Mouse (Mus musculus) lung, postnatal 25 days (tissue): ENCODE results near the gene Rflnb.
A peak's percentile ranks its signal among the peaks of the same experiment; 100 is the strongest.
"Not testable (repeated sequence)": the region's sequence is repeated elsewhere in the genome, so short reads cannot be mapped to it uniquely, and the experiment has no call there.

Experiments used
- DNase-seq: peaks from one replicate; pipeline ENCODE4 v3.0.0; 2022; ENCODE audit warnings: low spot score

Rflnb gene

GRCm38 (mm10) chr11:76037581-76038294 lies 10.2 kb upstream of the Rflnb start:
- no peak for DNase-seq

- no peak for DNase-seq
Measured at GRCm38 (mm10) chr11:76035182-76035581, 7.6 kb upstream of the Rflnb start.

GRCm38 (mm10) chr11:76033836-76034235 lies 6.3 kb upstream of the Rflnb start:
- DNase-seq, result no peak

- DNase-seq, result peak; percentile 68
Measured at GRCm38 (mm10) chr11:76033359-76033758, 5.8 kb upstream of the Rflnb start.

- DNase-seq, result no peak
Measured at GRCm38 (mm10) chr11:76028072-76028465, 487 bp upstream of the Rflnb start.

GRCm38 (mm10) chr11:76026527-76027138 lies 949 bp downstream of the Rflnb start:
- no peak for DNase-seq

GRCm38 (mm10) chr11:76025080-76025583 lies 2.5 kb downstream of the Rflnb start:
- DNase-seq, result no peak

GRCm38 (mm10) chr11:76020916-76021315 lies 6.7 kb downstream of the Rflnb start:
- no peak for DNase-seq

- DNase-seq, result no peak
Measured at GRCm38 (mm10) chr11:76019879-76020278, 7.7 kb downstream of the Rflnb start.

GRCm38 (mm10) chr11:76015814-76016213 lies 11.8 kb downstream of the Rflnb start:
- DNase-seq, result no peak

- DNase-seq, result no peak
Measured at GRCm38 (mm10) chr11:76015251-76015650, 12.3 kb downstream of the Rflnb start.

GRCm38 (mm10) chr11:76010838-76011624 lies 16.6 kb downstream of the Rflnb start:
- no peak for DNase-seq

- no peak for DNase-seq
Measured at GRCm38 (mm10) chr11:76009101-76009500, 18.5 kb downstream of the Rflnb start.

- no peak for DNase-seq
Measured at GRCm38 (mm10) chr11:76008162-76008561, 19.4 kb downstream of the Rflnb start.

GRCm38 (mm10) chr11:76004276-76004675 lies 23.3 kb downstream of the Rflnb start:
- not testable (repeated sequence) for DNase-seq

- no peak for DNase-seq
Measured at GRCm38 (mm10) chr11:76001237-76001878, 26.2 kb downstream of the Rflnb start.

- no peak for DNase-seq
Measured at GRCm38 (mm10) chr11:76000701-76001100, 26.9 kb downstream of the Rflnb start.

- peak; percentile 84 for DNase-seq
Measured at GRCm38 (mm10) chr11:75999440-76000155, 28.0 kb downstream of the Rflnb start, which contains the start of gene 1700016K19Rik. Gene 1700016K19Rik (plus strand): TSS chr11:75999912.

GRCm38 (mm10) chr11:75994357-75994756 lies 33.2 kb downstream of the Rflnb start:
- DNase-seq, result no peak

- no peak for DNase-seq
Measured at GRCm38 (mm10) chr11:75992481-75992880, 35.1 kb downstream of the Rflnb start.

- no peak for DNase-seq
Measured at GRCm38 (mm10) chr11:75991911-75992310, 35.7 kb downstream of the Rflnb start.
